Mouse (Mus musculus): ENCODE measurements around the gene Fxyd7. TPM values are rescaled to one million over a fixed set of nuclear protein-coding genes. Genes with fewer than 3 reads are reported as not detected.

Gene Fxyd7
- polyA plus RNA-seq, 1 experiment from 2014 or later: 1.6 TPM

DNA sequence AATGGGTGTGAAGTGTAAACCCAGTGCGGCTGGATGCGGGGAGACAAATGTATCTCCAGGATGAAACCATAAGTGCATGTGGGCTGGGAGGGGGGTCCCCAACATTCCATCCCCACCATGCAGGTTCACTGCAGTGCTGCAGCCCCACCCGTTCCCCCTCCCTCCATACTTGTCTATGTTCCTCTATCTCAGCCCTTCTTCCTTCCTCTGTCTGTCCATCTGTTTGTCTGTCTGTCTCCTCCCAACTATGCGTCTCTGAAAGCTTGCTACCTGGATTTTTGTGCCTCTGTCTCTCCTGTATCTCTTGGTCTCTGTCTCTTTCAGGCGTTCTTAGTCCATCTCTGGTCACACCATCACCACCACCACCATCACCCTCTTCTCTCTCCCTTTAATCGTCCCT, 780 bp downstream of the Fxyd7 start:
- no peak for ATAC-seq (ENCODE audit: insufficient number of reproducible peaks, insufficient read depth, low FRiP score, low read depth)
- H3K36me3 ChIP-seq (ENCODE audit: control insufficient read depth, insufficient read depth, low read length): no peaks in the 10 kb centered on the region
- H3K4me2 ChIP-seq (ENCODE audit: low read length): 0 out of 2 replicates have a peak overlapping the region, but pooled peaks have one; percentile 34
- 10% methylated on average over 6 of the region's 6 CpGs for WGBS
- H3K27me3 ChIP-seq (ENCODE audit: control insufficient read depth, insufficient read depth, low read length): peaks cover 35% of the 10 kb centered on the region
- H3K27ac ChIP-seq (replicated peaks in 1 of 2; ENCODE audit: control insufficient read depth in 1 of 2, insufficient read depth in 1 of 2, low read depth in 2 of 2, low read length in 2 of 2): no peak overlapping the region
- H3K4me1 ChIP-seq (ENCODE audit: control insufficient read depth in 2 of 2, insufficient read depth in 2 of 2, low read length in 2 of 2): peaks cover 32 to 47% of the 10 kb centered on the region in 2 experiments
- H3K9me3 ChIP-seq (ENCODE audit: control insufficient read depth, low read length): no peaks in the 10 kb centered on the region
- no peak overlapping the region for H3K4me3 ChIP-seq (ENCODE audit: control insufficient read depth in 1 of 2, insufficient read depth in 1 of 2, low read depth in 1 of 2, low read length in 2 of 2)
- H3K9ac ChIP-seq (ENCODE audit: low read length): no peak overlapping the region

DNA sequence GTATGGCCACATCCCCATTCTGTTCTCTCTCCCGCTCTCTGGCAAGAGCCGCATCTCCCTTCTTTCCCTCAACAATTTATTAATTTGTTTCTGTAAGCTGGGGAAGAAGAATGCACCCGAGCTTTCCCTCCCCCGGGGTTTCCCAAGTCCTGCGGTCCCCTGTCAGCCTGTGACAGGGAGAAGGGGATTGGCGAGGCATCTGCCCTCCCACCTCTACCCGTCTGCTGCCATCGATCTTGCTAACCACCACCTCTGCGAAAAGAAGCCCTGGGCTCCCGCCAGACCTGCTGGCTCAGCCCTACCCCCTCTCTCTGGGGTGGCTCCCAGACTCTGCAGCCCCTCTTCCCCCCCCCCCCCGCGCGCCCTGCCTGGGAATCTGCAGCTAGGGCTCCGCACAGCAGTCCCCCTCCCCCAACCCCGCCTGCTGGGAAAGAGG, 1.4 kb downstream of the Fxyd7 start:
- WGBS: 5% methylated on average over 14 of the region's 15 CpGs
- Histone ChIP-seq H3K27me3 (ENCODE audit: control insufficient read depth, insufficient read depth, low read length) (peaks cover 41% of the 10 kb centered on the region), H3K4me3 (ENCODE audit: control insufficient read depth in 1 of 2, insufficient read depth in 1 of 2, low read depth in 1 of 2, low read length in 2 of 2) (no peak overlapping the region), H3K36me3 (ENCODE audit: control insufficient read depth, insufficient read depth, low read length) (no peaks in the 10 kb centered on the region), H3K9ac (ENCODE audit: low read length) (no peak overlapping the region), H3K27ac (replicated peaks in 1 of 2; ENCODE audit: control insufficient read depth in 1 of 2, insufficient read depth in 1 of 2, low read depth in 2 of 2, low read length in 2 of 2) (no peak overlapping the region), H3K4me1 (ENCODE audit: control insufficient read depth in 2 of 2, insufficient read depth in 2 of 2, low read length in 2 of 2) (peaks cover 31 to 47% of the 10 kb centered on the region in 2 experiments), H3K4me2 (ENCODE audit: low read length) (peak overlapping the region; percentile 34), H3K9me3 (ENCODE audit: control insufficient read depth, low read length) (no peaks in the 10 kb centered on the region)
- ATAC-seq (ENCODE audit: insufficient number of reproducible peaks, insufficient read depth, low FRiP score, low read depth): no peak

DNA sequence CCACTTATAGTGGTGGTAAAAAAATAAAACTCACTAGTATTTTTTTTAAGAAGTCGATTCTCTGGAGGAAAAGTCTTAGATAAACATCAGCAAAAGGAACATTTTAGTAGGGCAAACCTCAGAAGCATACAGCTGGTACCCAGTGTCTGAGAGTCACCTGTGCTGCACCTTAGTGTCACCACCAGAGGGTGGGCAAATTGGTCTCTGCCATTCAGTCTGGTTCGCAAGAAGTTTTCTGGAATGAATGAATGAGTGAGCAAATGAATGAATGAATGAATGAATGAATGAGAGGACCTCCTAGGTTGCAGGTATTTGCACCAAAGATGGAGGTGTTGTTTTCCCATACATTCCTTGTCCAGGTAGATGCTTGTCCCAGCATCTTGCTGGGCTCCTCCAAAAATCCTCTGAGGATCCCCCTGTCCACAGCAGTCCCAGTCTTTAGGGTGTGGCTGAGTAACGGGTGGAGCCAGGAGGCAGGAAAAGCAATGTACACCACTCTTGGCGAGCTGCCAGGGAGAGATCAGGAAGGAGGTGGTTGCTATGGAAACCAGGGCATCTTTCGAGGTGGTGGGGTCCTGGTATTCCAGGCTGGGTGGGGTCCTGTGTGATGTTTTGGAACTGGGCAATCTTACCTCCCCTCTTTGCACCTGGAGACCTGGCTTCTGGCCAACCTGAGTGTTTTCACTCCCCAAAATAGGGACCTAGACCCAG, 2.0 kb downstream of the Fxyd7 start:
- H3K27ac ChIP-seq (replicated peaks in 1 of 2; ENCODE audit: control insufficient read depth in 1 of 2, insufficient read depth in 1 of 2, low read depth in 2 of 2, low read length in 2 of 2): no peak overlapping the region
- H3K27me3 ChIP-seq (ENCODE audit: control insufficient read depth, insufficient read depth, low read length): peaks cover 47% of the 10 kb centered on the region
- H3K9me3 ChIP-seq (ENCODE audit: control insufficient read depth, low read length): no peaks in the 10 kb centered on the region
- H3K4me3 ChIP-seq (ENCODE audit: control insufficient read depth in 1 of 2, insufficient read depth in 1 of 2, low read depth in 1 of 2, low read length in 2 of 2): no peak overlapping the region
- H3K36me3 ChIP-seq (ENCODE audit: control insufficient read depth, insufficient read depth, low read length): no peaks in the 10 kb centered on the region
- no peak overlapping the region for H3K9ac ChIP-seq (ENCODE audit: low read length)
- H3K4me1 ChIP-seq (ENCODE audit: control insufficient read depth in 2 of 2, insufficient read depth in 2 of 2, low read length in 2 of 2): peaks cover 29 to 47% of the 10 kb centered on the region in 2 experiments
- ATAC-seq (ENCODE audit: insufficient number of reproducible peaks, insufficient read depth, low FRiP score, low read depth): no peak
- WGBS: 29% methylated on average over 5 of the region's 5 CpGs
- no peak overlapping the region; the same call in 1 of the 2 replicates for H3K4me2 ChIP-seq (ENCODE audit: low read length)

DNA sequence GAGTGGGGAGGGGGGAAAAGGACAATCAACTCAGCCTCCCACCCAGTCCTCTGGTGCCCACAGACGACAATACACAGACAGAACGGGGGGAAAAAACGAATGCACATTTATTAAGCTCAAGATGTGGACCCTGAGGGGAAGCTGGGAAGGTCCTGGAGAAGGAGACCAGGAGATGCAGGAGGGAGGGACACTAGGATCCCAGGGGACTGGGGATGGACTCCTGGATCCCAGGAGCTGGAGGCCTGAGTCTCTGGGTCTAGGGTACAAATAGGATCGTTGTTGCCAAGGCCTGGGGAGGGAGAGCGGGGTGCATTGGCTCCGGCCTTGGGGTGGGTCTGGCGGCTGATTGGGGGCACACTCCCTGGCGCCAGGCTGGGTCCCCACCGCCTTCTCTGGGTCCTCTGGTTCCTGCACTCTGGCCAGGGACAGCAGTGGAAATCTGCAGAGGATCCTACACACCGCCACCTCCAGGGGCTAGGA, 8.8 kb downstream of the Fxyd7 start, which contains the start of gene Fxyd5:
Fxyd5 (minus strand) TSS at position 51 of the 480 bp plus-strand sequence.
- ATAC-seq (ENCODE audit: insufficient number of reproducible peaks, insufficient read depth, low FRiP score, low read depth): no peak
- H3K36me3 ChIP-seq (ENCODE audit: control insufficient read depth, insufficient read depth, low read length): no peaks in the 10 kb centered on the region
- H3K27ac ChIP-seq (replicated peaks in 1 of 2; ENCODE audit: control insufficient read depth in 1 of 2, insufficient read depth in 1 of 2, low read depth in 2 of 2, low read length in 2 of 2): peak within 1 kb of the TSS; percentile 25 to 29; a peak in 2 of 4 replicates
- peak within 1 kb of the TSS; percentile 59 for H3K9ac ChIP-seq (ENCODE audit: low read length)
- H3K4me3 ChIP-seq (ENCODE audit: control insufficient read depth in 1 of 2, insufficient read depth in 1 of 2, low read depth in 1 of 2, low read length in 2 of 2): peak within 1 kb of the TSS; percentile 27 to 33
- WGBS: 34% methylated on average over 10 of the region's 10 CpGs
- H3K4me1 ChIP-seq (ENCODE audit: control insufficient read depth in 2 of 2, insufficient read depth in 2 of 2, low read length in 2 of 2): peaks cover 7 to 9% of the 10 kb centered on the region in 2 experiments; a peak in 3 of 4 replicates
- peak within 1 kb of the TSS; percentile 63 for H3K4me2 ChIP-seq (ENCODE audit: low read length)
- H3K9me3 ChIP-seq (ENCODE audit: control insufficient read depth, low read length): no peaks in the 10 kb centered on the region
- H3K27me3 ChIP-seq (ENCODE audit: control insufficient read depth, insufficient read depth, low read length): peaks cover 46% of the 10 kb centered on the region

DNA sequence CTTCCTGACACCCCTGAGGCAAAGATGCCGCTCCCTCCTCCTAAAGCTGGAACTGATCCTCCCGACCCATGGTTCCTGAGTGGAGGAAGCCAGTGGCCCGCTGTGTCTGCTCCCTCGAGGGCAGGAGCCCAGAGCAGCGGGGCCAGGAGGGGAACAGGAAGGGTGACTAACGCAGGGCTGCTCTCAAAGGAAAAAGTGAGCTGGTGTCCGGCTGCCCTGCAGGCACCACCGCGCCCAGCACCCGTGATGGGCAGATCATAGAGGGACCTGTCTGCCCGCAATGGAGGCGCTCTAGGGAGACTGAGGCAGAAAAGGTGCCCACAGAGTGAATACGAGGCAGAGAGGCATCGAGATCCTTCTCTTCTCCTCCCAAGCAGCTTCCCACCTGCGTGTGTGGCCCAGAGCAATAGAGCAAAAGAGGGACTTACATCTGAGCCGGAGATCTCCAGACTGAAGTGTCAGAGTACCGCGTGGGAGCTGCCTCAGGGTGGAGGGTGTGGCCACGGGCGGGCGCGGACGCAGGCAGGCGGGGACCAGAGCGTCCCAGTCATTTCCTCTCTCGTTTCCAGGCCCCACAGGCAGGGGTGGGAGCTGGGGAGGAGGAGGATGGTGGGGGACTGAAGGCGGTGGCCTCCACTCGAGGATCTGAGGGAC, 9.5 kb downstream of the Fxyd7 start:
- Histone ChIP-seq H3K27me3 (ENCODE audit: control insufficient read depth, insufficient read depth, low read length) (peaks cover 46% of the 10 kb centered on the region), H3K4me3 (ENCODE audit: control insufficient read depth in 1 of 2, insufficient read depth in 1 of 2, low read depth in 1 of 2, low read length in 2 of 2) (peak overlapping the region; percentile 27 to 33), H3K4me2 (ENCODE audit: low read length) (peak overlapping the region; percentile 63)

DNA sequence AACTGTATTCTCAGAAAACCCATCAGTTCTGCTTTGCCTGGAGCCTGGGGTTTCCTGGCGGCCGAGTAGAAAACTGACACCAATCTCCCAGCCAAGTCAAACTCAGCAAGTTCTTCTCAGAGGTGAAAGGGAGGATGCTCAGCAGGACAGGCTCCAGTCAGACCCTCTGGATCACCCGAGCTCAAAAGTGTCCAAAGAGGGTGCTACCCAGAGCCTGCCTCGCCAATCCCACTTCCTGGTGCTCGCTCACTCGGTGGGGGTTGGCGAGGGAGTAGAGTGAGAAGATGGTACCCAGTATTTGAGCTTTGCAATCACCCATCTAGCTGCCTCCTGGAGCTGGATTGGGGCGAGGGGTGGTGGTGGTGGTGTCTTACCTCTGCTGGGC, 10.3 kb downstream of the Fxyd7 start:
- Histone ChIP-seq H3K4me2 (ENCODE audit: low read length) (peak overlapping the region; percentile 63), H3K27ac (replicated peaks in 1 of 2; ENCODE audit: control insufficient read depth in 1 of 2, insufficient read depth in 1 of 2, low read depth in 2 of 2, low read length in 2 of 2) (no peak overlapping the region), H3K4me1 (ENCODE audit: control insufficient read depth in 2 of 2, insufficient read depth in 2 of 2, low read length in 2 of 2) (peaks cover 7 to 9% of the 10 kb centered on the region in 2 experiments; a peak in 3 of 4 replicates), H3K9ac (ENCODE audit: low read length) (peak overlapping the region; percentile 59), H3K9me3 (ENCODE audit: control insufficient read depth, low read length) (no peaks in the 10 kb centered on the region), H3K27me3 (ENCODE audit: control insufficient read depth, insufficient read depth, low read length) (peaks cover 46% of the 10 kb centered on the region), H3K36me3 (ENCODE audit: control insufficient read depth, insufficient read depth, low read length) (no peaks in the 10 kb centered on the region), H3K4me3 (ENCODE audit: control insufficient read depth in 1 of 2, insufficient read depth in 1 of 2, low read depth in 1 of 2, low read length in 2 of 2) (peak overlapping the region; percentile 27 to 33; a peak in 3 of 4 replicates)
- 31% methylated on average over 8 of the region's 8 CpGs for WGBS
- no peak for ATAC-seq (ENCODE audit: insufficient number of reproducible peaks, insufficient read depth, low FRiP score, low read depth)

More for the DNA sequence above, 9.5 kb downstream of the Fxyd7 start:
- H3K9ac ChIP-seq (ENCODE audit: low read length): peak overlapping the region; percentile 59
- H3K4me1 ChIP-seq (ENCODE audit: control insufficient read depth in 2 of 2, insufficient read depth in 2 of 2, low read length in 2 of 2): peaks cover 7 to 9% of the 10 kb centered on the region in 2 experiments; a peak in 3 of 4 replicates
- H3K36me3 ChIP-seq (ENCODE audit: control insufficient read depth, insufficient read depth, low read length): no peaks in the 10 kb centered on the region
- 4% methylated on average over 28 of the region's 28 CpGs for WGBS
- no peaks in the 10 kb centered on the region for H3K9me3 ChIP-seq (ENCODE audit: control insufficient read depth, low read length)
- peak; percentile 74 for ATAC-seq (ENCODE audit: insufficient number of reproducible peaks, insufficient read depth, low FRiP score, low read depth)
- peak overlapping the region; percentile 25 to 29; a peak in 2 of 4 replicates for H3K27ac ChIP-seq (replicated peaks in 1 of 2; ENCODE audit: control insufficient read depth in 1 of 2, insufficient read depth in 1 of 2, low read depth in 2 of 2, low read length in 2 of 2)

DNA sequence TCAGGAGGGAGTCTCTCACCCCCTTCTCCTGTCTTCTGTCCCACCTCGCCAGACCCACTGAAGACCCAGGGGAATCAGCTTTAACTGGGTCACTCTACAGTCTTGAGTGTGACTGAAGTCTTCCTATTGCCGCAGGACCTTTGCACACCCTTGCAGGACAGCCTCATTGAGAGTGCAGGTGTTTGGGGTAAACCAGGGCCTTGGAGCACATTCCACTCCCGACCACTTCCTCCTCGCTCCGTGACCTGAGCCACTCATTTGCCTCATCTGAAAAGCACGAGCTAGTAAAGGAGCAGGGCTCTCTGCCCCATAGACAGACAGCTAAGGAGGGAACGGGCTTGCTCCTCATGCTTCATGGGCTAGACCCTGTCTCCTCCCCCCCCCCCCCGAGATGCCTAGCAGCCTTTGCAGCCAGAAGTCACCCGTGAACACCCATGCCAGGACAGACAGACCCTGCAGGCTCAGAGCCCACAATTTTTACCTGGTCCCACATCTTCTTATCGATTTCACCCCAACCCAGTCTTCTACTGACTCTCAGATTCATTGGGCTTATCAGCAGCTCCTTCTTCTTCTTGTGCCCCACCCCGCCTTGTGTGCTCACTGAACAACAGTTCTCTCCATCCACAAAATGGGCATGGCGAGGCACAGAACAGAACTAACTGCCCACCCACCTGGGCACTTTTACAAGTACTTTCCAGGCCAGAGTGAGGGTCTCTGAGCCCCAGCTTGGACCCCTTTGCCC, 10.8 kb downstream of the Fxyd7 start:
- 76% methylated on average over 11 of the region's 12 CpGs for WGBS
- no peaks in the 10 kb centered on the region for H3K36me3 ChIP-seq (ENCODE audit: control insufficient read depth, insufficient read depth, low read length)
- H3K4me1 ChIP-seq (ENCODE audit: control insufficient read depth in 2 of 2, insufficient read depth in 2 of 2, low read length in 2 of 2): peaks cover 7 to 9% of the 10 kb centered on the region in 2 experiments; a peak in 3 of 4 replicates
- H3K9ac ChIP-seq (ENCODE audit: low read length): no peak overlapping the region
- no peaks in the 10 kb centered on the region for H3K9me3 ChIP-seq (ENCODE audit: control insufficient read depth, low read length)
- peak overlapping the region; percentile 63; the same call in 1 of the 2 replicates for H3K4me2 ChIP-seq (ENCODE audit: low read length)
- peaks cover 44% of the 10 kb centered on the region for H3K27me3 ChIP-seq (ENCODE audit: control insufficient read depth, insufficient read depth, low read length)
- H3K4me3 ChIP-seq (ENCODE audit: control insufficient read depth in 1 of 2, insufficient read depth in 1 of 2, low read depth in 1 of 2, low read length in 2 of 2): no peak overlapping the region
- H3K27ac ChIP-seq (replicated peaks in 1 of 2; ENCODE audit: control insufficient read depth in 1 of 2, insufficient read depth in 1 of 2, low read depth in 2 of 2, low read length in 2 of 2): no peak overlapping the region
- no peak for ATAC-seq (ENCODE audit: insufficient number of reproducible peaks, insufficient read depth, low FRiP score, low read depth)
